Mouse (Mus musculus) cerebellum, adult 2 months (tissue): ENCODE measurements around the gene Josd1. TPM values are rescaled to one million over a fixed set of nuclear protein-coding genes. Genes with fewer than 3 reads are reported as not detected.
"Not testable (repeated sequence)": the region's sequence is repeated elsewhere in the genome, so short reads cannot be mapped to it uniquely, and the experiment has no call there.

Source experiments
- DNase-seq, 2 experiments: peaks; one replicate each; pipeline ENCODE4 v3.0.0; 2021
- H3K27ac ChIP-seq: fragments of 200-500 bp; 2 replicates; pipeline ENCODE4 v1.5.1; 2012; ENCODE audit warnings: low read length, control low read depth, inconsistent platforms; ENCODE audit not compliant: insufficient read depth
- H3K27me3 ChIP-seq: fragments of 200-500 bp; 2 replicates; pipeline ENCODE4 v1.6.1; 2012; ENCODE audit warnings: inconsistent platforms, mild to moderate bottlenecking, low read length, moderate library complexity; ENCODE audit not compliant: control insufficient read depth, insufficient read depth
- H3K4me1 ChIP-seq: fragments of 200-500 bp; 2 replicates; pipeline ENCODE4 v1.6.1; 2011; ENCODE audit warnings: low read length; ENCODE audit not compliant: control insufficient read depth, insufficient read depth
- H3K4me3 ChIP-seq: fragments of 200-500 bp; replicated peaks from 2 replicates; pipeline ENCODE3; 2011; ENCODE audit warnings: mild to moderate bottlenecking, low read depth, low read length, control low read depth; ENCODE audit not compliant: insufficient read depth
- CTCF ChIP-seq: fragments of 200-500 bp; IDR thresholded peaks from 2 replicates; pipeline ENCODE4 v1.5.1; 2011; ENCODE audit warnings: low read depth, mild to moderate bottlenecking, control low read depth, low read length, moderate library complexity, borderline replicate concordance; ENCODE audit not compliant: insufficient read depth
- POLR2A ChIP-seq: fragments of 200-500 bp; IDR thresholded peaks from 2 replicates; pipeline ENCODE4 v1.6.1; 2011; ENCODE audit warnings: low read length, control low read depth, borderline replicate concordance; ENCODE audit not compliant: insufficient read depth
- WGBS: fragments of 180-500 bp; shearing (Covaris S2); methylation state at CpG from one replicate; pipeline ENCODE4 v1.1.7; 2018; 5-methylcytosine and 5-hydroxymethylcytosine counted together
- polyA plus RNA-seq: library from polyadenylated mRNA; depleted of rRNA; stranded (reverse); fragments of >200 nt; gene quantifications from 2 replicates; pipeline ENCODE4 v1.2.3, GENCODE M21; 2012

Josd1 gene
- polyA plus RNA-seq, 1 experiment: 43.8 TPM

DNA sequence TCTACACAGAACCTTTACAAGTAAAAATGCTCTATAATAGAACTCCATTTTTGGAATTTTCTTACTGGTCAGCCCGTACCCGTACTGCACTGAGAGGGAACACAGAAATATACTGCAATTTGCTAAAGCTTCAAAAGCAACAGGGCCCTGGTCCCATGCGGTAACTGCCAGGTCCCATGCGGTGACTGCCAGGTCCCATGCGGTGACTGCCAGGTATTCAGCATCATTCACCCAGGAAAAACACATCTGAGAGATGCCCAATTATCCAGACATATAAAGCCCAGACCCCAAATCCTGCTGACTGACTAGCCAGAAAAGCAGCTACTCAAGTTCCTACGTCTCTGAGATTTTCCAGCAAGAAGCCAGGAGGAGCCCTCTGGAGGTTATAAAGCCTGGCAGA, 3.1 kb downstream of the Josd1 start:
- H3K4me3 ChIP-seq: peak overlapping the region; percentile 67
- no peaks in the 10 kb centered on the region for H3K27me3 ChIP-seq
- TF ChIP-seq POLR2A: no peak
- TF ChIP-seq CTCF: no peak
- H3K27ac ChIP-seq: no peak overlapping the region
- WGBS: 9% methylated on average over 6 of the region's 6 CpGs
- H3K4me1 ChIP-seq: peaks cover 16% of the 10 kb centered on the region
- DNase-seq: peak; percentile 57 to 61

DNA sequence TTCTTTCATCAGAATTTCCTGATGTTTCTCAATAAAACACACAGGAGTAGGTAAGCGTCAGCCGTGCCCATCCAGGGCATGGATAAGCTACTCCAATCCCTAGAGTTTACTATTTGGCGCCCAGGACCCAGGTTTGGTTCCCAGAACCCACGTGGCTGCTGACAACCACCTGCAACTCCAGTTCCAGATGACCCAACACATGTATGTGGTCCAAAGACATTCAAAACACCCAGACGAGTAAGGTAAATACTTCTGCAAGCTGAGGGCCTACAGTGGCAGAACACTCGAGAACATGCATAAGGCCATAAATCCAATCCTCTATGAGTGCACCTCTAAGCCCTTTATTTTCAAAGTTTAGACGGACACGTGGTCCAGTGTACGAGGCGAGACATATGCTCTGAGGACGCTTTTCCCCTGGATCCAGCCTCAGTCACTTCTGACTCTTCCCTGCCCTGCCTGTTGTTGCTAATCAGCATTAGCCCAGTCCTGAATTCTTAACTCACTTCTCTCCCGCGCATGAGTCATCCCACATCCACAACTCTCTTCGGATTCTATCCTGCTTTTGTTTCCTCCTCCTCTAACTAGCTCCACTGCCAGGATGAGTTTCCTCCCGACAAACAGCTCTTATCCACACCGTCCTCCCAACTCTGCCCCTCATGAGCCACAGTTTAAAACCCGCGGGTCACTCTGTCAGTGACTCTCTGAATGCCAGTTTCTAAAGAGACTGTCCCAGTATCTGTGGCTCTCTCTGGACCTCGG, 3.8 kb downstream of the Josd1 start:
- H3K27me3 ChIP-seq: no peaks in the 10 kb centered on the region
- TF ChIP-seq CTCF (no peak), POLR2A (no peak)
- WGBS: 23% methylated on average over 19 of the region's 19 CpGs
- H3K4me3 ChIP-seq: peak overlapping the region; percentile 43
- H3K27ac ChIP-seq: no peak overlapping the region
- peak in 1 of 2 experiments; percentile 28 for DNase-seq
- H3K4me1 ChIP-seq: peaks cover 16% of the 10 kb centered on the region

DNA sequence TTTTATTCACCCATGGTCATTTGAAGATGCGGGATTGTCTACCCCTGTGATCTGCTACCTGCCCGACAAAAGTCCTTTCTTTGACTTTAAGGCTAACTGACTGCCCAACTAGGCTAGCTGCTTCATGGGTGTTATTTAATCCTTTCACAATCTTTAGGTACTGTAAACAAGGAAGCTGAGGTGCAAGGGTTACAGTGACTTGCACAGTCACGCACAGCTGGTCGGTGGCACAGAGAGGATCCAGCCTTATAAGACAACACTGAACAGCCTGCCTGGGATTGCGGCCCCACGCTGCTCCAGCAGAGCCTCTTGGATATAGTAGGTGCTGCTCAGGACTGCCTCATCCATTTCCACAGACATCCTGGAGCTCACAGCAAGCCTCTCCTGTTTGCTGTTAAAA, 4.6 kb downstream of the Josd1 start:
- peaks cover 13% of the 10 kb centered on the region for H3K4me1 ChIP-seq
- no peak overlapping the region for H3K4me3 ChIP-seq
- DNase-seq: no peak
- TF ChIP-seq POLR2A (no peak), CTCF (no peak)
- H3K27ac ChIP-seq: no peak overlapping the region
- WGBS: 62% methylated on average over 6 of the region's 6 CpGs
- H3K27me3 ChIP-seq: no peaks in the 10 kb centered on the region

DNA sequence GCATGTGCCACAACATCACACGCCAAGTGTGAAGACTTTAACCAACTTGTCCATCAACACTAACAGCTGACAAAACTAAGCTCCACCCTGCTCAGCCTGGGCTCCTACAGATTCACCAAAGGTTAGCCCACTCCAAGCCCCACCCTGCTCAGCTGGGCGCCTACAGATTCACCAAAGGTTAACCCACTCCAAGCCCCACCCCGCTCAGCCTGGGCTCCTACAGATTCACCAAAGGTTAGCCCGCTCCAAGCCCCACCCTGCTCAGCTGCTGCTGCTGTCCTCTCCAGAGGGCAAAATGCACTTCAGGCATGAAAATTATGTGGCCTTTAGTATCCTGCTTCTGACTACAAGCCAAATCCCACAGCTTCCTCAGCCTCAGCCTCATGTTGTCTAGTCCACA, 5.7 kb downstream of the Josd1 start:
- TF ChIP-seq CTCF: no peak
- no peak for TF ChIP-seq POLR2A
- WGBS: 73% methylated on average over 4 of the region's 4 CpGs

DNA sequence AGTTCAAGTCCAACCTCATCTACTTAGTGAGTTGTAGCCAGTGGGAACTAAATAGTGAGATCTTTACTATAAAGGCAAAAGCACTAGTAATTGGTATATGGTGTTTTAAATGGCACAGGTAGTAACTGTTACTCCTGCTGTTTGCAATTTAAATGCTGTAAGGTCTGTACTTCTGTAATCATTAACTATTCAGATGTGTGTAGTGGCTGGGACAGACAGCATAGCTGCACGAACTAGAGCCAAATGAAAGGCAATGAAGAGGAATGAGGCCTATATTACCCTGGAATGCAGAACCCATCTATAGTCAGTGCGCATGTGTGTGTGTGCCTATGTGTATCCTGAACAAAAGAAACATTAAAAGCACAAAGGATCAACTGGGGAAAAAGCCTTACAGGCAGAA, 9.8 kb downstream of the Josd1 start:
- TF ChIP-seq POLR2A: no peak
- TF ChIP-seq CTCF: no peak
- WGBS: 87% methylated on average over 2 of the region's 2 CpGs

More for the DNA sequence above, 5.7 kb downstream of the Josd1 start:
- no peaks in the 10 kb centered on the region for H3K27me3 ChIP-seq
- H3K4me3 ChIP-seq: no peak overlapping the region
- no peak overlapping the region for H3K27ac ChIP-seq
- H3K4me1 ChIP-seq: peaks cover 13% of the 10 kb centered on the region
- no peak for DNase-seq

DNA sequence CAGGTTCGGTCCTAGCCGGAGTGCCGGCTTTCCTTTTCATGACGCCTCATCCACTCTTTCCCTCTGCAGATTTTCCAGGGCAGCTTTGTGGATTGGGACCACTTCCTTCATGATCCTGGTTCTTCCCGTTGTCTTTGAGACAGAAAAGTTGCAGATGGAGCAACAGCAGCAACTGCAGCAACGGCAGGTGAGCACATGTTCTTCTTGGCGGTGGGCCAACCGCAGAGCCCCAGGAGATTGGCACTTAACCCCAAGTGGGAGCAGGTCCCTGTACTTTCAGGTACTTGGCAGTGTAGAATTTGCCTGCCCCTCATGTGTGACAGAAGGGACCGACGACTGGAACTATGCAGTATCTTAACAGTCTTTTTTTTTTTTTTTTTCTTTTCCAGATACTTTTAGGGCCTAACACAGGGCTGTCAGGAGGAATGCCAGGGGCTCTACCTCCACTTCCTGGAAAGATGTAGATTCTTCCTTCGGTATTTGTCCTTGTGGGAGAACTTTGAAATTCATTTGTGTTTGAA, 15.8 kb downstream of the Josd1 start:
- not testable (repeated sequence) for H3K27me3 ChIP-seq, H3K27ac ChIP-seq, H3K4me1 ChIP-seq
- H3K4me3 ChIP-seq: peak overlapping the region; percentile 32
- peak in 1 of 2 experiments; percentile 36 for DNase-seq
- WGBS: 52% methylated on average over 11 of the region's 11 CpGs

More for the DNA sequence above, 9.8 kb downstream of the Josd1 start:
- Histone ChIP-seq H3K4me1 (peaks cover 10% of the 10 kb centered on the region), H3K27me3 (no peaks in the 10 kb centered on the region), H3K27ac (no peak overlapping the region), H3K4me3 (no peak overlapping the region)
- no peak for DNase-seq

DNA sequence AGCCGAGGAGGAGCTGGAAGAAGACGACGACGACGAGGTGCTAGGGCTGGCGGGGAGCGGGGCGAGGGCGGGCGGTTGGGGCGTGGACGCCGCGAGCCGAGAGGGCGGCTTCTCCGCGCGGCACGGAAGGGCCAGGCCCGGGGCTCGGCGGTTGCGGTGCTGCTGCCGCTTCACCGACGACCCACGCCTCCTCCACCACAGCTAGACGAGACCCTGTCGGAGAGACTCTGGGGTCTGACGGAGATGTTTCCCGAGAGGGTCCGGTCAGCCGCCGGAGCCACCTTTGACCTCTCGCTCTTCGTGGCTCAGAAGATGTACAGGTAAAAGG, 16.8 kb downstream of the Josd1 start:
- DNase-seq: no peak
- Histone ChIP-seq H3K4me3 (peak overlapping the region; percentile 81), H3K27ac (no peak overlapping the region; the same call in 1 of the 2 replicates), H3K4me1 (no peaks in the 10 kb centered on the region), H3K27me3 (no peaks in the 10 kb centered on the region)
- WGBS: under 1% methylated on average over 37 of the region's 37 CpGs
- TF ChIP-seq CTCF: no peak
- no peak for TF ChIP-seq POLR2A

DNA sequence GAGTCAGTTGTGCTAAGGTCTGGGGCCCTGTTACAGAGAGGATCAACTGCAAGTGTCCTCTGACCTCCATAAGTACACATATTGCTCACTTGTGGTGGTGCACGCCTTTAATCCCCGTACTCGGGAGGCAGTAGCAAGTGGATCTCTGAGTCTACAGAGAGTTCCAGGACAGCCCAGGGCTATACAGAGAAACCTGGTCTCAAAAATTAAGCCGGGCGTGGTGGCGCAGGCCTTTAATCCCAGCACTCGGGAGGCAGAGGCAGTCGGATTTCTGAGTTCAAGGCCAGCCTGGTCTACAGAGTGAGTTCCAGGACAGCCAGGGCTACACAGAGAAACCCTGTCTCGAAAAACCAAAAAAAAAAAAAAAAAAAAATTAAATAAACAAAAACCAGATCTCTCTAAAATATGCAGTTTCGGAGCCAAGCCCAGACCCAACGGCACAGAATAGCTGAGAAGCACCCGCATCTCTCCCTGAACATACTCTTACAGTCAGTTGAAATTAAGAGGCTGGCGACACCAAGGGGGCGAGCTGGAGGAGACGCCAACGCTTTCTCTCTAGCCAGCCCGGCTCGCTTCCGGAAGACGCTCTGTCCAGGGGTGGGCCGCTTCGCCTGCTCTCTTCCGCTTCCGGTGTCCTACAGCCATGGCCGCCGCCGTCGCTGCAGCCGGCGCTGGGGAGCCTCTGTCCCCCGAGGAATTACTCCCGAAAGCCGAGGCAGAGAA, 17.3 kb downstream of the Josd1 start, which contains the start of gene Tomm22:
TSS of gene Tomm22 (plus strand) at position 613 of the 723 bp plus-strand sequence.
- peak; percentile 55 for TF ChIP-seq CTCF
- TF ChIP-seq POLR2A: peak; percentile 70
- DNase-seq: peak; percentile 89 to 91
- 18% methylated on average over 33 of the region's 33 CpGs for WGBS
- peak within 1 kb of the TSS; percentile 81 for H3K4me3 ChIP-seq
- H3K27ac ChIP-seq: no peak within 1 kb of the TSS; the same call in 1 of the 2 replicates
- H3K27me3 ChIP-seq: no peaks in the 10 kb centered on the region
- H3K4me1 ChIP-seq: no peaks in the 10 kb centered on the region
